Mouse (Mus musculus) gastrocnemius, postnatal 4 days (tissue): Measurements from ENCODE around the gene Chst2. TPM values are rescaled to one million over a fixed set of nuclear protein-coding genes. Genes with fewer than 3 reads are reported as not detected.

ENCODE experiments used
- DNase-seq, 2 experiments: peaks; one replicate each; pipeline ENCODE4 v3.0.0; 2021 to 2022; ENCODE audit warnings: low spot score in 2 of 2, mixed read lengths in 2 of 2
- long read RNA-seq, 2 experiments: library from polyadenylated mRNA; stranded (forward); transcript quantifications; one replicate each; pipeline ENCODE4 v2.0.0; 2021
- total RNA-seq, 2 experiments: library from RNA; stranded (reverse); gene quantifications; 2 replicates each; pipeline ENCODE4 v1.2.3; 2021

Chst2 gene
- total RNA-seq = 1 to 10 TPM; 5.4 to 5.6 TPM
- long read RNA-seq, experiment 1, full-length matches to known transcripts = 29 of 36 reads
- long read RNA-seq, experiment 1, partial matches to known transcripts = 0 of 36 reads
- long read RNA-seq, experiment 1, other reads (novel, unspliced or antisense) = 7 of 36 reads
- long read RNA-seq, experiment 2, full-length matches to known transcripts = 32 of 36 reads
- long read RNA-seq, experiment 2, partial matches to known transcripts = 0 of 36 reads
- long read RNA-seq, experiment 2, other reads (novel, unspliced or antisense) = 4 of 36 reads

DNA sequence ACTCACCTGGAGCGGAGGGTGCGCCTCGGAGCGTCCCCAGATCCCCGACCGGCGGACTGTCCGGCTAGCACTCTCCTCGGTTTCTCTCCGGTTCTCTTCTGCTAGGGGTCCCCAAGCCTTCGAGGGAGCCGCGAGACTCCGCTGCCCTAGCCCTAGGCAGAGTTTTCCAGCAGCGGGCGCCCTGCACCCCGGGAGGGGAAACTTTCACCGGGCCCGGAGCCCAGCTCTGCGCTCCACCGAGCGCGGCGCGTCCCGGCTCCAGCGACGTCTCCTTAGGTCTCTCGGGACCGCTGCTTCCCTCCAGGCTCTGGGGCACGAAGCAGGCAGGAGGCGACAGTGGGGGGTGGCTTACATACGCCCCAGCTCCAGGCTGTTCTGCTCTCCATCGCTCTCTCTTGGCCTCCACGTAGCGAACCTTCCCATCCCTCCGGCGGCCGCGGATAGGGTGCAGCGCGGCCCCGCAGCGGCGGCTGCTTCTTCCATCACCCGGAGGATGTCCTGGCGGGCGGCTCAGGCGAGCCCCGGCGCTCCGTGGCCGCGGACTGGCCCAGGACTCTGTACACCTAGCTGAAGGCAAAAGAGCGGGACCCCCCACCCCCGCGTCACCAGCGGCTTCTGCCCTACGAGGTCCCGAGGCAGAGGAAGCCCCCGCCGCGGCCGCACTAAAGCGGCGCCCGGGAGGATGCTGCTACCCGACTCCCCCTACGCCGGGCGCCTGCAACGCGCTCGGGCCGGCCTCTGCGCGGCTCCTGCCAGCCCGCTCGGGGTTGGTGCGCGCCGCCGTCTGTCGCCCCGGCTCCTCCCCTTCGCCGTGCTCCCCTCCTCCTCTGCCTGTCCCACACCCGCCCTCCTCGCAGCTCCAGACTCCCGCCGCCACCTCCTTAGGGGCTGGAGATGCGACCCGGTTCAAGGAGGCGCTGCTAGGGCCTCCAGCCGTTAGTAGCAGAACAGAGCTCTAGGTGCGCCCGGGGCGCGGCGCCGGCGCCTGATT lies at the start of gene Chst2:
Gene Chst2, minus strand, starts transcription at position 152 of the 991 bp plus-strand sequence.
- peak; percentile 81 to 89 for DNase-seq

DNA sequence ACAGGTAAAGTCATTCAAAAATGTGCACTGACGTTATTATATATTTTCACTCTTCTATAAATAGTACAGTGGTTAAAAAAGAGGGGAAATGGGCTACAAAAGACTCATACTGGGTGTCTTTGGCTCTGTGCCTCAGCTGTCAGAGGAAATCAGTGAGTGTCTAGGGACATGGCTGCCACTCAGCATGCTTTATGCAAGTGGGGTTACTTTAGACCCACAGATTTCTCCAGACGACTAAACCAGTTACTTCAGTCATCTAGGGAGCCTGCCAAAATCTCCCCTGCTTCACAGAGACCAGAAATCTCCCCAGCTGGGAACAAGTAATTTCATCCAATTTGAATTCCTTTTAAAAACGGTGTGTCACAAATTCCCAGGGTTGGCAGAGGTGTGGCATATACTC lies 45.4 kb upstream of the Chst2 start:
- no peak for DNase-seq

DNA sequence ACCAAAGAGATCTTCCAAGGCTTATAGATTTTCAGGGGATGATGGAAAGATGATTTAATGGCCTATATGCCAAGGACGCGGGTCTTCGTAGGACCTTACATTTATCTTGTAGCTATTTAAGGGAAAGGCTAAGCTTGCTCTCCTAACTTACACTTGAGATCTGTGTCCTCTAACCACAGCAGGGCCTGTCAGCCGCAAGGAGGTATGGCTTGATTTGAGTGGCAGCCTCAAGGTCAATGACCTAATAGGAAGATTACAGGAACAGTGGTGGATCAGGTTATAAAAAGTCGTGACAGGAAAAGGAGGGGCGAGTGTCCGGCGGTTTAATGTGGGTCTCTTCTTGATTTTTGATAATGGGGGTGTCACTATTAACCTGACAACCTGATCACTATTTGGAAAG lies 44.1 kb upstream of the Chst2 start:
- no peak for DNase-seq

DNA sequence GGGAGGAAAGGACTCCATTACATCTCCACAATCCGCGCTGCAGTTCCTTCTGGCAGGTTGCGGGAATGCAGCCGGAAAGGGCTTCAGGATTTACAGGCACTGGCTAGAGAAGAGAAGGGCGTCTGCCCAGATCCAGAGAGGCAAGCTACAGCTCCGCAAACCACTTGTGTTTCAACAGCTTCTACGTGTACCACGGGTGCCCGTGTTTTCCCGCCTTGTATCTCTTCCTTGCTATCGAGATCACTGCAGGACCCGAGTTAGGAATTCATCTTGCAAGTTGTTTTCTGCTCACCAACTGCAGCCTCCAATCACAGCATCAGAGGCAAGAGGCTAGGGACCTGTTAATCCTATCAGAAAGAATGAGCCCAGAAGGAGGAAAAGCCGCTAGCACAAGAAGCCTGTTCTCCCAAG lies 35.8 kb upstream of the Chst2 start:
- peak in 1 of 2 experiments; percentile 17 for DNase-seq

DNA sequence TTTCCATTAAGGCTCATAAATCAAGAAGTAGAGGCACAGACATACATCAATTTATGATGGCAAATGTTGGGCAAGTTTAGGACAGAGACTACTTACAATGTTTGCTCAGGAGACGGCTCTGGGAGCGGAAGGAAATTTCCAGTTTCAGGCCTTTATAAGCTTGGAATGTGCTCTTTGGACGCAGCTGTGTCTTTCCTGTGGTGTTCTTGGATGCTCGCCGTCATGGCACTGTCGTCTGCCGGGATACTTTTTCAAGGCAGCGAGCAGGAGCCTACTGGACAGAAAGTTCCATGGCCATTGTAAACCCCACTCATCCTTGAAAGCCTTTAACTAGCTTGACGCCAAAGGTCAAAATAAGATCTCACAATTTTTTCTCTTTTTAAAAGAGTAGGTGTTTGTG lies 31.4 kb upstream of the Chst2 start:
- DNase-seq = no peak

DNA sequence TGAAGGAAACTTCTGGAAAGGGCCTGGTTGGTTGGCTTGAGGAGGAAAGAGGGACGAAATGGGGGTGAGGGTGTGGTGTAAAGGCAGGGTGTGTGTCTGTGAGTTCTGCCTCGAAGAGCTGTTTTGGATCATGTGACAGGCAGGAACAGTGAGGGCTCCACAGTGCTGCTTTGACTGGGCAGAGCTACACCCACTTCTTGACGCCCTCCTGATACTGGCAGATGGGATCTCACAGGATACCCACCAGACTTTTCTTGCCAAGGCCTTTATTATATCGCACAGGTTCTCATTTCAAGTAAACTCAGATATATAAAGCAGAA lies 29.7 kb upstream of the Chst2 start:
- no peak for DNase-seq

DNA sequence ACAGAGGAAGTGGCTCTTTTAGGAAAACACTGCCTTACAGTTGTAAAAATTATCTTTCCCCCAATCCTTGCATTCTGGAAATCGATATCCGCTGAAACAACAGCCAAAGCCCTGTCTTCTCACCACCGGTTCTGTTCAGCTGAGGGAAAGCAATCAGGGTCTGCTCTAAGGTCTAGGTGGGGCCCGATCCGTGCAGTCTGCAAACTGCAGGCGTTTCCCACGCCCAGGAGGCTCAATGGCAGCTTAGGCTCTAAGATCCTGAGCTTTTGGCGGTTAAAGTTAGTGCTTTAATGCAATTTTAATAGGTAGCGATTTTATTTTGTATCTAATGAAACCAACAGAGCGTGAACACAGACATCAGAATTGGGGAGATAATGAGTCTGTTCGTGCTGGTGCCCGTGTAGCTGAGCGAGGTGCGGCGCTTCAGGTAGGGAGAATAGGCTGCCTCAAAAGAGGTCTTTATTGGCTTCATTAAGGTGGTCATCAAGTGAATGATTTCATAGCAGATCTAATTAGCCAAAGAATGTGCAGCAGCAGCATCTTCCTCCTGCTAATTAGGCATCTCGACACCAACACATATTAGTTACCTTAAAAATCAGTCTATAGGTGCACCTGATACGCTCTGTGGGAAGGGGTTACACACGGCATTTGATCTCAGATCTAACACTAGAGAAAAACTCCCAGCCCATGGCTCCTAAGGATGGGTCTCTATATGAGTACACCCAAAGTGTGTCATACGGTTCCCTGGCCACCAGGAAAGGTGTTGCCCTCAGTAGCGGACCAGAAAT lies 29.2 kb upstream of the Chst2 start:
- no peak for DNase-seq

DNA sequence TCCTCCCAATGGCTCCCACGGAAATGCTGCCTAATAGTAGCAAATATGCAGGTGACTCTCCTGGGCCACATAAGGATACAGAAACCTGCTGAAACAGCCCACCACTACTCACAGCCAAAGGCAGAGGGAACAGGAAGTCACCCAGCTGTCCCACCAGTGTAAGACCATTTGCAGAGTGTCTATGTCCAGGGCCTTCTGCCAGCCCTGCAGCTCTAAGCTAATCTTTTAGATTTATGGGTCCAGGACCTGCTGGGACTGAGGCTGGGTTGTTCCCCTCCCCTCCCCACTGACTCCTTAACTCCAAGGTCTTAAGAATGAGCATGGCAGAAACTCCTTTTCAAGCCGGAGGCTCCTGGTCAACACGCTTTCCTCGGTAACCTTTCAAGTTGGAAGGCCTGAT lies 21.8 kb upstream of the Chst2 start:
- no peak for DNase-seq

DNA sequence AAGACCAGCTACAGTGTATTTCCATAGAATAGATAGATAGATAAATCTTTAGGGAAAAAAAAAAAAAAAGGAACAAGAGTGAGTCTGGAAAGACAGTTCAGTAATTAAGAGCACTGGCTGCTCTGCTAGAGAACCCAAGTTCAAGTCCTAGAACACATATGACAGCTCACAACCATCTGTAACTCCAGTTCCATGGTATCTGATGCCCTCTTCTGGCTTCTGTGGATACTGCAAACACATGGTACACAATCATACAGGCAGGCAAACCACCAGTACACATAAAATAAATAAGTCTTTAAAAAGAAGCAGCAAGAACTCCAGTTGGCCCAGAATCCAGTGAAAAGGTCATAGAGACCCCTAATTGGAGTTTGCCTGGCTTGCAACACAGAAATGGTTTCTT lies 7.4 kb upstream of the Chst2 start:
- no peak for DNase-seq

DNA sequence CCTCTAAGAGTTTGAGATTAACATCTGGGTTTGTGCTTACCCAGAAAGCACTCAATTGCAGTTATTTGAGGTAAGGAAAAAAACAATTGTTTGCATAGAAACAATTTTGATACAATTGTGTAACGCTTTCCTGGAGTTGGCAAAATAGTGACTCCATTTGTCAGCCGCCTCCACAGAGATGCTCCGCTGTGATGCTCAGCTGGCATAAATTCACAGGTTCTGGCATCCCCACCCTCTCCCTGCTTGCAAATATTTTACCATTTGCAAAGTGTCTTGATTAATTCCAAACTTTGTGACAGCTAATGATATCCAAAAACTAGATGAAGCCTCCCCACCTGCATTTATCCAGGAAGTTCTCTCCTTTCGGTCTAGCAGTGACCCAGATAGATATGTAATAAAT lies 5.5 kb upstream of the Chst2 start:
- no peak for DNase-seq

DNA sequence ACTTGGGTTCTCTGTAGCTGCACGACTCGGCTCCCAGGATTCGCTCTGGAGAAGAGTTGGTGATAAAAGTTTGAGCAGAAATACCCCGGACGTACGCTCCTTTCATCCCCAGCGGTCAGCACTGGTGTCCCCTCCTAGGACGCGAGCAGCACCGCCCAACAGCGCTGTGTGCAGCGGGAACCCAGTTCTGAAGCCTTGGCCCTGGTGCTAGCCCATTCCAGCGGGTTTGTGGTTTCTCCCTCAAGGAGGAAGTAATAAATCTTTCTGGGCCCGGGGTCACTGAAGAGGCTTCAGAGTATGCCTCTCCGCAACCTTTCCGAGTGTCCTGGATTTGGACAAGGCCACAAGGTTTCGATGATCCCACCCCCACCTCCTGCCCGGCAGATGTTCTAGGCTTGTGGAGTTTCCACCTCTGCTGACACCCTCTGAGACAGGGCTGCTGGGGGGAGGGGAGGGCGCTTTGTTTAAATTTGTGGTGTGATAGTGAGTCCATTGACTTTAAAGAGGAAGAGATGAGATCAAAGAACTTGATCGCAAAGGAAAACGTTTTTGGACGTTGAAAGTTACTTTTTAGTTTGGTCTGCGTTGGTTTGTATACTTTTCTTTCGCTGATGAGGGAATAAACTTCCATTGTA lies 1.2 kb upstream of the Chst2 start:
- peak in 1 of 2 experiments; percentile 22 for DNase-seq

DNA sequence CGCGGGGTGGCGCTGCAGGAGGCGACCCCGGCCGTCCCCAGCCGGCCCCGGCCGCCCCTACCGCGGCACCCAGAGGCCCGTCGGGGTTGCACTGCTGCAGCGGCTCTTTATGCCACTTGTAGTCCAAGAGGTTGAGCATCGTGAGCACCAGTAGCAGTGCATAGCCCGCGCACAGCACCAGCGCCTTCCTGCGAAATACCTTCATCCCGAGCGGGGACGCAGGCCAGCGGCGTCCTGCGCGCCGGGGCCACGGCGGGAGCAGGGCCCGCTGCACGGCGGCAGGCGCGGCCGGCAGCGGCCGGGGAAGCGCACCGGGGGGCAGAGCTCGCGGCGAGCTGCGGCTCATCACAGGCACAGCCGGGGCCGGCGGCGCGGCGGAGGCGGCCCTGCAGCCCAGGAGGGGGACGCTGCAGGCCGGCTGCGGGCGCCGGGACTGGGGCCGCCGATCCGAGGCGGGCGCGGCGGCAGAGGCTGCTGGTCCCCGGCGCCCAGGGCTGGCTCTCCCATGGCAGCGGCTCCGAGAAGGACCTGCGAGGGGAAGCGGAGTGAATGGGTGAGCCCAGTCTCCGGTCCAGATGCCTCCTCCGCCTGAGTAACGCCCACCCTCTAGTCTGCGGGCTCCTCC lies 464 bp downstream of the Chst2 start:
- DNase-seq = peak; percentile 24 to 41

DNA sequence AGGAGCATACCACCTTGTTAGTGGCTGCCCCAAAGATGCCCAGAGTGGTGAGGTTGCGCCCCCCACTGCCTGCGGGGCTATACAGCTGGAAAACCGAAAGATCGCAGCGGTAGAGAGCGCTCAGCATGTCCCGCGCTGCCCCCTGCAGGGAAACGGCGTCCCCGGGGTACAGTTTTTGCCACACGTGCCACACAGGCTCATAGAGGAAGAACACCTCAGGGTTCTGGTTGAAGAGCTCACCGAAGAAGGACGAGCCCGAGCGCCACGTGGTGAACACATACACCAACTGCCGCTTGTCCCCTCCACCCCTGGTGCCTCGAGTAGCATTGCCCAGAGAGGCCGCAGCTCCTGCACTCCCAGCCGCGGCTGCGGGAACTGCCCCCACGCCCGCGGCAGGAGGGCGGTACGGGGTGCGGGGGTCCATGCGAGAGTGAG lies 994 bp downstream of the Chst2 start:
- peak; percentile 29 to 68 for DNase-seq

DNA sequence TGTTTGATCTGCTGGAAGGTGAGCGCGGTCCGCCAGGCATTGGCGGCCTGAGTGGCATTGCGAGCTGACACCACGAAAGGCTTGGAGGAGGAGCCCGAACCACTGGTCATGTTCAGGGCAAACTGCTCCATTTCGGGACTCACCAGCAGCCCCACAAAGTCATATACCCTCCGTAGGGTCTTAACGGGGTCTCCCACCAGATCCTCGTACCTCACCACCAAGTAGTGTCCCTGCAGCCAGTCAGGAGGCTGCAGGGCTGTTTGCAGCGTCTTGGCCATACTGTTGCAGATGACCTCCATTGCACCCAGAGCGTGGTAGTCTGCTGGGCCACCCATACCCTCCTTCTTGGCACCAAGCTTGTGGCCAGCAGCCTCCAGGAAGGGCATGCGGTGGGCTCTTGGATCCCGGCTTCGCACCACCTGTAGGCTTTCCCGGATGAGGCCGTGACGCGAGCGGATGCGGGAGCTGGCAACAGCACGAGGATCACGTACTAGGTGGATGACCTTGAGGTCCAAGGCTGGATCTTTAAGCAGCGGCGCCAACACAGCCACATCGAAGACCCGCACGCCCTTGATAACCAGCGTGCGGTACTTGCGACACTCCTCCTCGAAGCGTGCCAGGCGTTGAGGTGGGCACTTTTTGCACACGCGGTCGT lies 1.6 kb downstream of the Chst2 start:
- DNase-seq = no peak

DNA sequence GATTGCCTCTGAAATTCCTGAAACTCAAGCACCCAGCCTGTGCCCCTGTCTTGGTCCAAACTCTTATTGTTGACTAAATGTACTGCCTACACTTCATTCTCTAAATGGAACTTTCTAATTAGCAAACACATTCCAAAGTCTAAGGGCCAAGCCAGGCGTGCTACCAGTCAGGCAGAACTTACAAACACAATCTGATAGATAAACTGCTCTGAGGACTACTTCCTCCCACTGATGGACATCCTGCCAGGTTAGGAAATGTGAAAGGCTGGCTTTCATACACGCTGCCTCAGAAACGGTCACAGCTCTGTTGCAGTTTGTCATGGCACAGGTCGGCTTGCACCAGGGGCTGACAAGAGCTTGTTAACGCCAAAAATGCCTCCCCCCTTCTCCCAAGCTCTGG lies 4.8 kb downstream of the Chst2 start:
- no peak for DNase-seq

DNA sequence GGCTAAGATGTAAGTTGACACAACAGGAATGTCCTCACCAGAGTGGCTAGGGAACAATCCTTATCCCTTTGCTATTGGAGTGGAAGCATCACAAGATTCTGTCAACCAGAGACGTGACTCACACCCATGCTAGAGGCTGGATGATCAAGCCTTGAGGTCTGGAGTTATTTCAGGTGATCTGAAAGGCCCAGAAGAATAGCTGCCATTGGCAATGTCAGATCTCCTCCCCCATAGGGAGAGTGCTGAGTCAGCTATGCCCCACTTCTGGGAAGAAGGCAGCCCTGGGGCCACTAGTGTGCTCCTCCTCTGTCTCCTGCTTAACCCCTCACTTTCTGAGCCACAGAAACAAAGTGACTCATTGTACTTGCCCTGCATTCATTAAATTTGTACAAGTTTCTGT lies 14.5 kb downstream of the Chst2 start:
- DNase-seq = no peak

DNA sequence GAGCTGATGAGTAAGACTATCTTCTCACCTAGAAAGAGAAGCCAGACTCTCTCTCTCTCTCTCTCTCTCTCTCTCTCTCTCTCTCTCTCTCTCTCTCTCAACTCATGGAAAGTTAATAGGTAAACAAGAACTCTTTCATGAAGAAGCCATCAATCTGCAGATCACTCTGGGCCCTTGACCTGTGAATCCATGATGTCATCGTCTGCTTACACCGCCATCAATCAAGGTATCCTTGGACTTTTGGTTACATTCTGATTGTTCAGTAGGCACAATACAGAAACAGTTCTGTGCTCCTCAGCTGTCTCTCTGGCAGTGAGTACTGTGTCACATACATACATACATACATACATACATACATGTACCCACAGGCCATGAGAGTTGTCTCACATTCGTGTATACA lies 16.6 kb downstream of the Chst2 start:
- DNase-seq = no peak

DNA sequence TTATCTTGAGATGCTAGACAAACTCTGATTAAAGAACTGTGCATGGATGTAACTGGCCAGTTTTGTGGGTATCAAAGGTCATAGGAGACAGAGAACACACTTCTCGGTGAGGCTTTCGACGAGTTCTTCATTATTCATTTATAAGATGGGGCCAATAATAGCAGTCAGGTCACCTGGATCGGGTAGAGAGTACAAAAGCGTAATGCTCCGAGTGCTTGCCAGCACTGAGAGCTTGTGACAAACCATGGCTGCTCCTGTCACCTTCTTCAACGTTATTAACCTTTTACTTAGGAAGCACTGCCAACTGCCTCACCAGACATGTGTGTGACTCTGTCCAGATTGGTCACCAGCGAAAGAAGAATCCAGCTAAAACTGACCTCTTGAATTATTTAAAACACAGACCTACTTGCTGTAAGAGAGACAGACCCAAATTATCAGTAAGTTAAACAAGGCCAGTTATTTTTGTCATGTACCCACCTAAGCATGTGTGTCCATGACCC lies 18.6 kb downstream of the Chst2 start:
- no peak for DNase-seq

DNA sequence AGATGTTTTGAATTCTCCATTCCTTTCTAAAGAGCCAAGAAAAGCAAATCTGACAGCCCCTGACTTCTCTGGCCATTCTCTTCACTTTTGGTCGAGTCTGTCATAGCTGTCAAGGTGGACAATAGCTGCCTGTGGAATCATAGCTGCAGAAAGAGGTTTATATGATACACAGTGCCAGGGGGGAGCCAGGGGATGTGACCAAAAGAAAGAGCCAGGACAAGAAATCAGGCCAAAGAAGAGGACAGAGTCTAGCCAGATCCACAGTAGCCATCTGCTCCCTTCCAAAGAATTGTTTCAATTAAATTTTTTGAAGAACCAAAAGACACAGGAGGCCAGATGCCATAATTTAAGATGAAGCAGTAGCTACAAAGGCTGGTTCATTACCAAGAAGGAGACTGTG lies 30.6 kb downstream of the Chst2 start:
- DNase-seq = no peak

DNA sequence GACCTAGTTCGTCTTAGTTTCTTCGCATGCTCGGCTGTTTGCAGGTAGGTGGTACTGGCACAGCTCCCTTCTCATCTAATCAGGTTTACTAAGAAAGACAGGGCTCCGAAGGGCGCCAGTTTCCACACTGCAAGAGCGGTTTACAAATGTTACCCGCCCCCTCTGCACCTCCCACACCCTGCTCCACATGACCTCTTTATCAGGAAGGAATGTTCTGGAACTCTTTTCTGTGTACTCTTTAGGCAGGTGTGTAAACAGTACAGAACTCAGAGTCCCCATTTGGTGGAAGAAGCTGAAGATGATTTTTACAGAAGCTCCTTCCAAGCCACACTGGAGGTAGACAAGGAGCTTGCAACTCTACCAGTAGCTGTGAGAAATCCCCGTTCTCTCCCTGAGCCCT lies 31.2 kb downstream of the Chst2 start:
- DNase-seq = no peak
